Mouse (Mus musculus) T-helper 2 cell (primary cell): ENCODE data around the gene Klf13.

Experiments
- in situ Hi-C: fragments of 300-600 bp; cut with MboI, MseI; formaldehyde crosslinking; loops from one replicate; pipeline ENCODE4 v1.15.1; 2025; ENCODE audit warnings: high pct_unique_total_duplicates

Gene Klf13

GRCm38 (mm10) chr7:63950931-63951607, 12.4 kb upstream of the Klf13 start:
- in situ Hi-C loops = loop anchor here (5.0 kb wide), 1 partner anchor 41 kb away; no protein-coding TSS in a partner anchor

GRCm38 (mm10) chr7:63949176-63949575, 10.5 kb upstream of the Klf13 start:
- in situ Hi-C loops = loop anchor here (25.0 kb wide), 1 partner anchor 438 kb away; the partner anchor contains the start of genes Mcee and Mphosph10

- in situ Hi-C loops = loop anchor here (25.0 kb wide), 1 partner anchor 440 kb away; the partner anchor contains the start of genes Mcee and Mphosph10
Observed at GRCm38 (mm10) chr7:63947514-63948487, 9.1 kb upstream of the Klf13 start.

GRCm38 (mm10) chr7:63943946-63944345, 5.2 kb upstream of the Klf13 start:
- in situ Hi-C loops = loop anchor here (25.0 kb wide), 1 partner anchor 443 kb away; the partner anchor contains the start of genes Mcee and Mphosph10

GRCm38 (mm10) chr7:63941501-63941900, 2.8 kb upstream of the Klf13 start:
- in situ Hi-C loops = loop anchor here (25.0 kb wide), 1 partner anchor 446 kb away; the partner anchor contains the start of genes Mcee and Mphosph10

- in situ Hi-C loops = loop anchor here (25.0 kb wide), 1 partner anchor 446 kb away; the partner anchor contains the start of genes Mcee and Mphosph10
Observed at GRCm38 (mm10) chr7:63941050-63941449, 2.3 kb upstream of the Klf13 start.

- in situ Hi-C loops = loop anchor here (25.0 kb wide), 1 partner anchor 447 kb away; the partner anchor contains the start of genes Mcee and Mphosph10
Observed at GRCm38 (mm10) chr7:63940321-63940720, 1.6 kb upstream of the Klf13 start.

- in situ Hi-C loops = loop anchor here (25.0 kb wide), 1 partner anchor 448 kb away; the partner anchor contains the start of genes Mcee and Mphosph10
Observed at GRCm38 (mm10) chr7:63939397-63939951, 759 bp upstream of the Klf13 start.

- in situ Hi-C loops = loop anchor here (25.0 kb wide), 1 partner anchor 449 kb away; the partner anchor contains the start of genes Mcee and Mphosph10
Observed at GRCm38 (mm10) chr7:63938066-63938913, 425 bp downstream of the Klf13 start.

GRCm38 (mm10) chr7:63937236-63938065, 1.3 kb downstream of the Klf13 start:
- in situ Hi-C loops = loop anchor here (25.0 kb wide), 1 partner anchor 450 kb away; the partner anchor contains the start of genes Mcee and Mphosph10

- in situ Hi-C loops = loop anchor here (25.0 kb wide), 1 partner anchor 450 kb away; the partner anchor contains the start of genes Mcee and Mphosph10
Observed at GRCm38 (mm10) chr7:63936986-63937235, 1.8 kb downstream of the Klf13 start.

GRCm38 (mm10) chr7:63936188-63936985, 2.3 kb downstream of the Klf13 start:
- in situ Hi-C loops = loop anchor here (25.0 kb wide), 1 partner anchor 451 kb away; the partner anchor contains the start of genes Mcee and Mphosph10

GRCm38 (mm10) chr7:63935809-63936187, 2.9 kb downstream of the Klf13 start:
- in situ Hi-C loops = loop anchor here (25.0 kb wide), 1 partner anchor 452 kb away; the partner anchor contains the start of genes Mcee and Mphosph10

- in situ Hi-C loops = loop anchor here (25.0 kb wide), 1 partner anchor 453 kb away; the partner anchor contains the start of genes Mcee and Mphosph10
Observed at GRCm38 (mm10) chr7:63934530-63934929, 4.2 kb downstream of the Klf13 start.

- in situ Hi-C loops = loop anchor here (25.0 kb wide), 1 partner anchor 453 kb away; the partner anchor contains the start of genes Mcee and Mphosph10
Observed at GRCm38 (mm10) chr7:63933905-63934304, 4.8 kb downstream of the Klf13 start.

- in situ Hi-C loops = loop anchor here (25.0 kb wide), 1 partner anchor 455 kb away; the partner anchor contains the start of genes Mcee and Mphosph10
Observed at GRCm38 (mm10) chr7:63932461-63932860, 6.3 kb downstream of the Klf13 start.

- in situ Hi-C loops = loop anchor here (25.0 kb wide), 1 partner anchor 457 kb away; the partner anchor contains the start of genes Mcee and Mphosph10
Observed at GRCm38 (mm10) chr7:63930766-63931165, 7.9 kb downstream of the Klf13 start.

GRCm38 (mm10) chr7:63930132-63930531, 8.6 kb downstream of the Klf13 start:
- in situ Hi-C loops = loop anchor here (25.0 kb wide), 1 partner anchor 457 kb away; the partner anchor contains the start of genes Mcee and Mphosph10
